Mouse (Mus musculus): ENCODE measurements around the gene Trim38. TPM values are rescaled to one million over a fixed set of nuclear protein-coding genes. Genes with fewer than 3 reads are reported as not detected.

Gene Trim38
- polyA plus RNA-seq, 2 experiments, result 0.04 TPM; not detected in 1

GRCm38 (mm10) chr13:23742007-23742406 lies 27.7 kb upstream of the Trim38 start:
- no peak overlapping the region for H3K27ac ChIP-seq (replicated peaks; ENCODE audit: low read depth, low read length)
- TF ChIP-seq POLR2A (IDR thresholded peaks at IDR 0.05; ENCODE audit: borderline replicate concordance, extremely low read depth, insufficient read depth, insufficient read length), result no peak

GRCm38 (mm10) chr13:23743215-23743614 lies 26.5 kb upstream of the Trim38 start:
- WGBS, result 74% methylated on average over 5 of the region's 5 CpGs
- no peak for ATAC-seq (ENCODE audit: low FRiP score, low read depth)
- no peak for TF ChIP-seq POLR2A (IDR thresholded peaks at IDR 0.05; ENCODE audit: borderline replicate concordance, extremely low read depth, insufficient read depth, insufficient read length)
- H3K27me3 ChIP-seq (ENCODE audit: control insufficient read depth, insufficient read depth, low read length), result no peaks in the 10 kb centered on the region
- no peak overlapping the region for H3K27ac ChIP-seq (replicated peaks; ENCODE audit: low read depth, low read length)
- H3K4me3 ChIP-seq (replicated peaks; ENCODE audit: low read length), result no peak overlapping the region
- H3K36me3 ChIP-seq (ENCODE audit: control insufficient read depth, insufficient read depth, low read length), result no peaks in the 10 kb centered on the region
- no peak for DNase-seq (ENCODE audit: low spot score)
- H3K4me1 ChIP-seq (ENCODE audit: control insufficient read depth, insufficient read depth, low read length), result peaks cover 19% of the 10 kb centered on the region
- no peak overlapping the region for H3K9ac ChIP-seq (ENCODE audit: low read depth, low read length, severe bottlenecking)
- no peak overlapping the region for H3K4me2 ChIP-seq (replicated peaks; ENCODE audit: low read depth, low read length, severe bottlenecking)
- H3K9me3 ChIP-seq (ENCODE audit: control insufficient read depth, low read length), result no peaks in the 10 kb centered on the region

More at GRCm38 (mm10) chr13:23742007-23742406, 27.7 kb upstream of the Trim38 start:
- Histone ChIP-seq H3K36me3 (ENCODE audit: control insufficient read depth, insufficient read depth, low read length) (no peaks in the 10 kb centered on the region), H3K9ac (ENCODE audit: low read depth, low read length, severe bottlenecking) (no peak overlapping the region), H3K27me3 (ENCODE audit: control insufficient read depth, insufficient read depth, low read length) (no peaks in the 10 kb centered on the region), H3K9me3 (ENCODE audit: control insufficient read depth, low read length) (no peaks in the 10 kb centered on the region), H3K4me2 (replicated peaks; ENCODE audit: low read depth, low read length, severe bottlenecking) (no peak overlapping the region), H3K4me3 (replicated peaks; ENCODE audit: low read length) (no peak overlapping the region), H3K4me1 (ENCODE audit: control insufficient read depth, insufficient read depth, low read length) (peaks cover 12% of the 10 kb centered on the region)
- ATAC-seq (ENCODE audit: low FRiP score, low read depth), result no peak
- DNase-seq (ENCODE audit: low spot score), result no peak

- TF ChIP-seq POLR2A (IDR thresholded peaks at IDR 0.05; ENCODE audit: borderline replicate concordance, extremely low read depth, insufficient read depth, insufficient read length), result 0 out of 2 replicates have a peak, but pooled peaks have one; percentile 16
- Histone ChIP-seq H3K4me3 (replicated peaks; ENCODE audit: low read length) (peak overlapping the region; percentile 42; the same call in 1 of the 2 replicates), H3K4me1 (ENCODE audit: control insufficient read depth, insufficient read depth, low read length) (peaks cover 20% of the 10 kb centered on the region), H3K9me3 (ENCODE audit: control insufficient read depth, low read length) (no peaks in the 10 kb centered on the region), H3K27ac (replicated peaks; ENCODE audit: low read depth, low read length) (peak overlapping the region; percentile 73), H3K4me2 (replicated peaks; ENCODE audit: low read depth, low read length, severe bottlenecking) (peak overlapping the region; percentile 41; the same call in 1 of the 2 replicates), H3K27me3 (ENCODE audit: control insufficient read depth, insufficient read depth, low read length) (no peaks in the 10 kb centered on the region), H3K9ac (ENCODE audit: low read depth, low read length, severe bottlenecking) (peak overlapping the region; percentile 49), H3K36me3 (ENCODE audit: control insufficient read depth, insufficient read depth, low read length) (no peaks in the 10 kb centered on the region)
- ATAC-seq (ENCODE audit: low FRiP score, low read depth) (no peak), DNase-seq (ENCODE audit: low spot score) (no peak)
- 38% methylated on average over 4 of the region's 4 CpGs for WGBS
Measured at GRCm38 (mm10) chr13:23743963-23744362, 25.8 kb upstream of the Trim38 start.

GRCm38 (mm10) chr13:23744421-23745380 lies 25.0 kb upstream of the Trim38 start:
- 1% methylated on average over 13 of the region's 36 CpGs for WGBS
- DNase-seq (ENCODE audit: low spot score), result no peak
- H3K36me3 ChIP-seq (ENCODE audit: control insufficient read depth, insufficient read depth, low read length), result no peaks in the 10 kb centered on the region

GRCm38 (mm10) chr13:23745381-23746161 lies 24.1 kb upstream of the Trim38 start, which contains the start of gene Hist1h3c:
Gene Hist1h3c, minus strand, starts transcription at chr13:23745602.
- H3K27me3 ChIP-seq (ENCODE audit: control insufficient read depth, insufficient read depth, low read length), result no peaks in the 10 kb centered on the region
- H3K4me2 ChIP-seq (replicated peaks; ENCODE audit: low read depth, low read length, severe bottlenecking), result peak within 1 kb of the TSS; percentile 69
- WGBS, result under 1% methylated on average over 23 of the region's 28 CpGs
- H3K9me3 ChIP-seq (ENCODE audit: control insufficient read depth, low read length), result no peaks in the 10 kb centered on the region
- H3K27ac ChIP-seq (replicated peaks; ENCODE audit: low read depth, low read length), result peak within 1 kb of the TSS; percentile 96
- TF ChIP-seq POLR2A (IDR thresholded peaks at IDR 0.05; ENCODE audit: borderline replicate concordance, extremely low read depth, insufficient read depth, insufficient read length), result no peak; the same call in 1 of the 2 replicates
- no peaks in the 10 kb centered on the region for H3K36me3 ChIP-seq (ENCODE audit: control insufficient read depth, insufficient read depth, low read length)
- peak within 1 kb of the TSS; percentile 59 for H3K9ac ChIP-seq (ENCODE audit: low read depth, low read length, severe bottlenecking)
- H3K4me3 ChIP-seq (replicated peaks; ENCODE audit: low read length), result peak within 1 kb of the TSS; percentile 42
- DNase-seq (ENCODE audit: low spot score) (peak; percentile 95), ATAC-seq (ENCODE audit: low FRiP score, low read depth) (peak; percentile 71)
- peaks cover 16% of the 10 kb centered on the region for H3K4me1 ChIP-seq (ENCODE audit: control insufficient read depth, insufficient read depth, low read length)

More at GRCm38 (mm10) chr13:23744421-23745380, 25.0 kb upstream of the Trim38 start:
- ATAC-seq (ENCODE audit: low FRiP score, low read depth), result no peak
- H3K4me2 ChIP-seq (replicated peaks; ENCODE audit: low read depth, low read length, severe bottlenecking), result peak overlapping the region; percentile 69
- peak overlapping the region; percentile 42 for H3K4me3 ChIP-seq (replicated peaks; ENCODE audit: low read length)
- peak overlapping the region; percentile 73 for H3K27ac ChIP-seq (replicated peaks; ENCODE audit: low read depth, low read length)
- peak overlapping the region; percentile 49 for H3K9ac ChIP-seq (ENCODE audit: low read depth, low read length, severe bottlenecking)
- no peak for TF ChIP-seq POLR2A (IDR thresholded peaks at IDR 0.05; ENCODE audit: borderline replicate concordance, extremely low read depth, insufficient read depth, insufficient read length)
- H3K27me3 ChIP-seq (ENCODE audit: control insufficient read depth, insufficient read depth, low read length), result no peaks in the 10 kb centered on the region
- H3K9me3 ChIP-seq (ENCODE audit: control insufficient read depth, low read length), result no peaks in the 10 kb centered on the region
- H3K4me1 ChIP-seq (ENCODE audit: control insufficient read depth, insufficient read depth, low read length), result peaks cover 20% of the 10 kb centered on the region
